Mouse (Mus musculus) limb, embryonic 14.5 days (tissue): ENCODE results near the gene Qsox1. TPM values are rescaled to one million over a fixed set of nuclear protein-coding genes. Genes with fewer than 3 reads are reported as not detected.

Experiments
- ATAC-seq: fragments of 200-750 bp; cut with Nextera tagmentation; 2 replicates; pipeline ENCODE4 v1.8.0; 2017; ENCODE audit warnings: low read depth, moderate number of reproducible peaks, moderate TSS enrichment; ENCODE audit not compliant: low FRiP score
- DNase-seq: peaks from one replicate; pipeline ENCODE4 v3.0.0-alpha.2; 2015; ENCODE audit warnings: low spot score
- H3K27ac ChIP-seq: fragments of 300-500 bp; sonication (generic); replicated peaks from 2 replicates; pipeline ENCODE4 v1.5.1; 2014; ENCODE audit warnings: low read depth, mild to moderate bottlenecking, low read length, moderate library complexity, mixed read lengths
- H3K27me3 ChIP-seq: fragments of 300-500 bp; sonication (generic); 2 replicates; pipeline ENCODE4 v1.6.1; 2014; ENCODE audit warnings: low read length, mixed read lengths; ENCODE audit not compliant: control insufficient read depth, insufficient read depth
- H3K36me3 ChIP-seq: fragments of 300-500 bp; sonication (generic); 2 replicates; pipeline ENCODE4 v1.6.1; 2014; ENCODE audit warnings: mild to moderate bottlenecking, low read length, moderate library complexity, mixed read lengths; ENCODE audit not compliant: control insufficient read depth, insufficient read depth
- H3K4me1 ChIP-seq: fragments of 300-500 bp; sonication (generic); 2 replicates; pipeline ENCODE4 v1.6.1; 2014; ENCODE audit warnings: antibody characterized with exemption, low read length, mixed read lengths; ENCODE audit not compliant: control insufficient read depth, insufficient read depth
- H3K4me2 ChIP-seq: fragments of 300-500 bp; sonication (generic); replicated peaks from 2 replicates; pipeline ENCODE4 v1.6.1; 2014; ENCODE audit warnings: low read depth, mild to moderate bottlenecking, low read length, moderate library complexity; ENCODE audit not compliant: severe bottlenecking
- H3K4me3 ChIP-seq: fragments of 300-500 bp; sonication (generic); replicated peaks from 2 replicates; pipeline ENCODE4 v1.5.1; 2014; ENCODE audit warnings: low read length
- H3K9ac ChIP-seq: fragments of 300-500 bp; sonication (generic); 2 replicates; pipeline ENCODE4 v1.6.1; 2014; ENCODE audit warnings: mild to moderate bottlenecking, low read depth, low read length, moderate library complexity; ENCODE audit not compliant: severe bottlenecking
- H3K9me3 ChIP-seq: fragments of 300-500 bp; sonication (generic); 2 replicates; pipeline ENCODE4 v1.6.1; 2016; ENCODE audit warnings: low read length; ENCODE audit not compliant: control insufficient read depth
- POLR2A ChIP-seq: fragments of 200-500 bp; IDR thresholded peaks from 2 replicates; pipeline ENCODE4 v1.8.0; 2012; ENCODE audit warnings: inconsistent platforms, mild to moderate bottlenecking, moderate library complexity, borderline replicate concordance; ENCODE audit not compliant: insufficient read depth, insufficient read length; ENCODE audit errors: extremely low read depth
- WGBS: fragments of 180-500 bp; shearing (Covaris S2); extraction: QIAGEN DNeasy Blood & Tissue Kit; methylation state at CpG from one replicate; pipeline ENCODE4 v1.1.7; 2014; 5-methylcytosine and 5-hydroxymethylcytosine counted together
- polyA plus RNA-seq, 2 experiments: library from polyadenylated mRNA; depleted of rRNA in 1 of 2; stranded (reverse) in 1 of 2; unstranded in 1 of 2; fragments of >200 nt; fragmentation: Nextera tagmentation in 1 of 2; extraction: Ambion mirVana in 1 of 2; gene quantifications; 2 replicates each; pipeline versions ENCODE4 v1.2.1 to v1.2.3; 2012 to 2014

The Qsox1 gene
- polyA plus RNA-seq, 2 experiments, result 16.1 to 65.6 TPM

GRCm38 (mm10) chr1:155727830-155728229 lies 84.9 kb downstream of the Qsox1 start:
- 24% methylated on average over 10 of the region's 10 CpGs for WGBS
- Histone ChIP-seq H3K27me3 (peaks cover 69% of the 10 kb centered on the region), H3K27ac (no peak overlapping the region), H3K4me1 (no peaks in the 10 kb centered on the region), H3K36me3 (no peaks in the 10 kb centered on the region), H3K4me2 (no peak overlapping the region), H3K9ac (no peak overlapping the region), H3K4me3 (no peak overlapping the region), H3K9me3 (no peaks in the 10 kb centered on the region)
- ATAC-seq (no peak), DNase-seq (no peak)
- no peak for TF ChIP-seq POLR2A

Other genes with a start within 250 kb of the Qsox1 start
- not detected in 2 replicates for gene Lhx4, start 61.2 kb downstream of the Qsox1 start, polyA plus RNA-seq (2012; rRNA removed)
- not detected in 2 replicates for gene Lhx4, start 61.2 kb downstream of the Qsox1 start, polyA plus RNA-seq (2014; fragmentation: Nextera tagmentation; extraction: Ambion mirVana)
- 10.8 and 10.9 TPM in 2 replicates for gene Cep350, start 160.4 kb upstream of the Qsox1 start, polyA plus RNA-seq (2012; rRNA removed)
- 13.4 and 15.0 TPM in 2 replicates for gene Cep350, start 160.4 kb upstream of the Qsox1 start, polyA plus RNA-seq (2014; fragmentation: Nextera tagmentation; extraction: Ambion mirVana)
- 94.4 and 107 TPM in 2 replicates for gene Tor1aip2, start 222.5 kb upstream of the Qsox1 start, polyA plus RNA-seq (2012; rRNA removed)
- gene Tor1aip2, start 222.5 kb upstream of the Qsox1 start, polyA plus RNA-seq (2014; fragmentation: Nextera tagmentation; extraction: Ambion mirVana), result 121 and 123 TPM in 2 replicates
- gene Tor1aip1, start 223.6 kb upstream of the Qsox1 start, polyA plus RNA-seq (2012; rRNA removed), result 22.4 and 27.2 TPM in 2 replicates
- 45.6 and 49.7 TPM in 2 replicates for gene Tor1aip1, start 223.6 kb upstream of the Qsox1 start, polyA plus RNA-seq (2014; fragmentation: Nextera tagmentation; extraction: Ambion mirVana)